Mouse (Mus musculus) urinary bladder, postnatal 36 days (tissue): Measurements from ENCODE around the gene Gnao1.

Source experiments
- DNase-seq, 2 experiments: peaks; one replicate each; pipeline ENCODE4 v3.0.0; 2022; ENCODE audit warnings: low spot score in 2 of 2, mixed read lengths in 1 of 2

Gnao1 gene

DNA sequence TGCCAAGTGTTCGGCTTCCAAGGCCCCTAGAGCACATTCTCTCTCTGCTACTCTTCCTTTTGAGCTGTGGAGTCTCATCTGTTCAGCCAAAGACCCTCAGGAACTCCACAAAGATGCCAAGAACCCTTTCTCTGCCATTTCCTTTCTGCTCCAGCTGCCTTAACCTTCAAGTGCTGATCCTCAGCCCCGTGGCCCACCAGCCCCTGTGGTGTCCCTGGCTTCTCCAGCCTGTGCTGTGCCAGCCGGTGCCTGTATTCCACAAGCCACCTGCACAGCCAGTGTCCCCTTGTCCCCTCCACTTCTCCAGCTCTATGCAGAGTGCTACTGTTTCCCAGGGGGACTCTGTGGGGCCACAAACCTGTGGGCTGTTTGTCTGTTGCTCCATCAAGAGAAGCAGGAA is 83.8 kb downstream of the Gnao1 start:
- no peak for DNase-seq

DNA sequence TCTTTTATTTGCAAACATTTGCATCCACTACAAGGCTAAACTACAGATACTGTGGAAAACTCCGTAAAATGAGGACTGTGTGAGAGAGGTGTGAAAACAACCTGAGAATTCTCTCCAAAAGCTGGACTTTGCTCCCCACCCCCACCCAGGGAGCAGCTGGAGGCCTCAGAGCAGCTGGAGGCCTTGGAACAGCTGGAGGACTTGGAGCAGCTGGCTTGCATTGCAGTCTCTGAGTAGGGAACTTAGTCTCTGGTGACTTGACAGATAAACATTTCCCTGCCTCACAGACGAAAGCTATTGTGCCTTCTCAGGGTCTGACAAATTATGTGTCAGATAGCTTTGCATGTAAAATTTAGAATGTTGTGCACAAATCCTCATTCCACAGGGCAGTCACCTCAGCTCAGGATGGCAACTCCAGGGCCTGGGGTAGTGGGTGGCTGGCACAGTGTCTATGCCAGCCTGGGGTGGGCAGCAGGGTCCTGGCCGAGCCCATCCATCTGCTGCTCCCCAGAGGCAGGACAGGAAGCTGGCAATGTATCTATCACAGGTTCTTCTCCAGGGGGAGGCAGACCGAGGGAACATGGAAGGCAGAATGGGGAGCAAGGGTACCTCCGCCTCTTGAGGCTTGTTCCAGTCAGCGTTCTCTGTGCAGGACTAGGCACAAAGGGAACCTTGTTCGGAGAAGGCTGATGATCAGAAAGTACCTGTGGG is 87.2 kb downstream of the Gnao1 start:
- DNase-seq: no peak

DNA sequence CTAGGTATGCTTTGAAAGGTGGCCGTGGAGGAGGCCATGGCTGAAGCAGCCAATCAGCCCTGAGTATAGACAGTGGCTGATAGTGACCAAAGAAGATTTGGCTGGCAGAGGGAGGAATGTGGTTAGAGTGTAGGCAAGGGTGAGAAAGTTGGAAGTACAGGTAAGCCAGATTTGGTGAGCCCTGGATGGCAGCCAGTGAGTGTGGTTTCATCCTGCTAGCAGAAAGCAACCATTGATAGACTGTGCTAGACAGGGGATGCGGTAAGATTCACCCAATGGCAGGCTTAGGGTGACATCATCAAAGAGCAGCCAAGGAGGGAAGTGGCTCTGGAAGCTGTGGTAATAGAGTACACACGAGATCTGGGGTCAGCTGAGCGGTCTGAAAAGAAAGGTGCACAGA is 88.8 kb downstream of the Gnao1 start:
- DNase-seq: no peak

DNA sequence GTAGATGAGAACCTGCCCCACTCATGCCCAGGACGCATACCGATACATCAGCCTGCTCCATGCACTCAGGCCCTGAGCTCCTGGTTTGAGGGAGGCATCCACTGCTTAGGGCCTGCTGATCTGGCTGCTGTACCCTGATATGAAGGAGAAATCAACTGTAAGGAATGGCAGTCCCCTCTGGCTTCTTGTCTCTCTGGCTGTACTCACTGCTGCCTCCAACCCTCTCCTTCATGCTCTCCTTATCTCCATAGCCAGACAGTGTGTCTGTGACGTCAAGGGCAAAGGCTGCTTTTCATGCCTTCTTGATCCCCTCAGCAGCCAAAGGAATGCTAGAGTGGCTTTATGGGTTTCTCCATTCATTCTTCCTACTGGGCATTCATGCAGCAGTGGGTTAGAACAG is 92.3 kb downstream of the Gnao1 start:
- no peak for DNase-seq

DNA sequence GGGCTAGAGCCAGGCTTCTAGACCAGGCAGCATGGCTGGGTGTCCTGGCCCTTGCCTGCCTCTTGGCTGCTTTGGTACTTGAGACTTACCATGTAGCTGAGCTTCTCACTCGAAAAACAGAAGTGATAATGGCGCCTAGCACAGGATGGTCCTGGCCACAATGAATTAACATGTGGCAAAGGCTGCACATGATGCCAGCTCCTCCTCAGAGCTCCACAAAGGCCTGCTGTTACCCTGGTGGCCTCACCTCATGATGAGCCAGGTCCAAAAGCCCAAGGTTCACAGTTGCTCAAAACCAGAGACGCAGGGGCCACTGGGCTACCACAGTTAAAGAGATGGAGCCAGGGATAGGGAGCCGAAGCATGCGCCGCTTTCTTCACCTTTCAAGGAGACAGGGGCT is 97.2 kb downstream of the Gnao1 start:
- no peak for DNase-seq

DNA sequence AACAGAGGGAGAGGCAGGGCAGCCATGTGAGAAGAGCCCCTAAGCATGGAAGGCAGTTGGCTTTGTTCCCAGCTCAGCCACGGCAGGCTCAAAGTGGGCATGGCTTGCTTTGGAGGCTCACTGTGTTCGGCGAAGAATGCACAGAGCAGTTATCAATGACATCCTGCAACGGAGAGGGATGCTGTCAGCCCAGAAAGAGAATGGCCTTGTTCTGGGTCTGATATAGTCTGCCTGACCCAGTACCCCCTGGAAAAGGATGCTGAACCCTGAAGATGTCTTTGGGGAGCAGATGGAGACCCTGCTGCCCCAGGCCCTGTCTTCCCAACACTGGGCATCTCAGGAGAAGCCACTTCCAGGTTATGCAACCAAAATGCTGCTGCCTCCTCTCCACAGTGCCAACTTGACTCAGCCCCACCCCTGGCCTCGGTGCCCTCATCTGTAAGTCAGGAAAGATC is 98.2 kb downstream of the Gnao1 start:
- no peak for DNase-seq

DNA sequence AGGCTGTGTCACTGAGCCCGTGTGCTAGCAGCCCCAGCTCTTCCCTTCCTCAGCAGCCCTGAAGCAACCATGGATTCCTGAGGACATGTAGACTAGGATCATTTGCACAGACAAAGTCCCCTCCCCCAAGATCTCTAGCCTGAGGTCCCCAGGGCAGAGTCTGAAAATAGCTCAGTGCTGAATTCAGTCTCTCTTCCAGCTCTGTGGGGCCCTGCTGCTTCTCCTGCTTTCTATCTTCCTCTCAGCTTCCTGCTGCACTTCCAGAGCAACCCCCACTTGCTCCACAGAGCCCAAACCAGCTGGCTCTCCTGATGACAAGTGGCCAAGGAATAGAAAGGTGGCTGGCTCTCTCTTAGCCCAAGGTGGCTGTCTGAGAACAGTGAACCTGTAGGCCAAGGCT is 98.8 kb downstream of the Gnao1 start:
- DNase-seq: no peak

DNA sequence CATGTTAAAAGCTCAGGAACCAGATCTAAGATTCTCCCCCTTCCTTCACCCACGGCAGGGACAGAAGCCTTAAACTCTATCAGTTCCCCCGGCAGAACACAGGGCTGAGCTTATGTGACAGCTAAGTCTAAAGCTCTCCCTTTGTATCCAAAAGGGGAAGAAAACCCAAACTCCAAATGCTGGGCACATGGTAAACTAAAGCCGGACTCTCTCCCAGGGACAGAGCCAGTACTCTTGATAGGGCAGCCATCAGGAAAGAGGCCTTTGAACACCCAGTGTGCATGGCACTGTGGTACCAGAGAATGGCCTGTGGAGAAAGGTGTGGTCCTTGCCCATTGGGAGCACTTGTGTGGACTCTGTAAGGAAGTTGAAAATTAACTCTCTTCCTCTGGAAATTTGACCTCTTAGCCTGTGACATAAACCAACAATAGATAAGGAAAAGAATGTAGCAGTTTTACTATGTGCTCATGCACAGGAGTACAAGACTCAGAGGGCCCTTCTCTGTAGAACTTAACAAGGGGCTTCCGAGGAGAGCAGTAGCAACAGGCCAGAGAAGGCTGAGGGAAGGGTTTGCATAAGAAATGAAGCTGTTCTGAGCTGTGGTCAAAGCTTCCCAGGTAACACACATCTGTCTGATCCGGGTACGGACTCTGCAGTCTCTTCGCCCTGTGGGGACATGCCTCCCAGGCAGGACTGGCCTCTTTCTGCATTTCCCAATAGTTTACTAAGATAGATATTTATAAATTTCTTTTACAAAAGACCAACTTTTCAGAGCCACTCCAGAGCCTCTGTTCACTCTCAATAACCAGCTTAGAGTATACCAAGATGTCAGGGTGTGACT is 102.2 kb downstream of the Gnao1 start:
- no peak for DNase-seq

DNA sequence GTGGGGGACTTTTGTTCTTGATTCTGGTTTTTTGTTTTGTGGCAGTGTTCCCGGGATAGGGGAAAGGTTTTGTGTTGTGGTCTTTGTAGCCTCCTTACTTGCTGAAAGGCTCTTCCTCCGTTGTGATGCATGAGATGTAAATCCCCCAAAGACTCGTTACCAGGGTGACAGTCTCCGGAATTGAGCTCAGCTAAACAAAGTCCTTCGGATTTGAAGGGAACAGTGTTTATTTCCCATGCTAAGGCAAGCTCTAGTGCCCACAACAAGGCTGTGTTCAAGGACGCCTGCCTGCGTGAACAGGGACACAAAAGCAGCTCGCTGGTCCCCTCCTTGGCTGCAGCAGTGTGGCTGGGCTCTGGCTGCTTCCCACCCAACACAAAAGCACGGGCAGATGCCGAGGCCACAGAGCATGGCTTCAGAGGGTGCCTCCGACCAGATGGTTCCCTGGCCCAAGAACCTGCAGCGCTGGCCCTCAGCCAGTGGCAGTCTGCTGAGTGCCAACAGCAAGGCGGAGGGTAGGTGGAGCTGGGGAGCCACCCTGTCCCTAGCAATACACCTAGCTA is 108.2 kb downstream of the Gnao1 start:
- peak in 1 of 2 experiments; percentile 30 for DNase-seq

DNA sequence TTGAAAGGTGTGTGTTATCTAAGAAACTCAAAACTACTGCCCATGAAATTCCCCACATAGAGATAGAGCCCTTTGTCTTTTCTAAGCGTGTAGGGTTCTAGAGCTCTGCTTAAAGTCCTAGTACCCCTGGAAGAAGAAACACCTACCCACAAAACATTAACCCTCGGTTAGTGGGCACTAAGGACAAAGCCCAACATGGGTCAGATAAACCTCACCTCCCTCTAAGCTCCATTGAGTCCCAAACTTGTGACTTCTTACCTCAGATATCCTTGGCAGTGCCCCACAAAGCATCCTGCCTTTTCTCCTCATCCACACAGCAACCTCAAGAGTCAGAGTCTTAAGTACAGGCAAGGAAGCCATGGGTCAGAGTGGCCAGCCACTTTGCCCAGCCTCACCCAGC is 108.8 kb downstream of the Gnao1 start:
- no peak for DNase-seq

DNA sequence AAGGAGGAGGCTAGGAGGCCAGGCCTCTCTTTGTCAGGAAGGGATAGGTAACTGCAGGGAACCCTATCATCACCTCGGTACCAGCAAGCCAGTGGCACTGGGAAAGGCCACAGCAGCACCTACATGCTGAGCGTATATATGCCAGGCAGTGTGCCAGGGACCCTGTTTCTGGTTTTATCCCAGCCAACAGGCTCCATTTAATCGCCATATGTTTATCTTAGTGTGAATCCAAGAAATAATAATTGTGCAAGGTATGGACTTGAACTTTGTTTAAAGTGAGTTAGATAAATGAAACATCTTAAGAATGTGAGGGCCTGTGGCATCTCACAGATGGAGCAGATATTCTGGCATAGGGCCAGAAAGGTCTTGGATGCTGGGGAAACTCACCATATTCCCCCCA is 109.7 kb downstream of the Gnao1 start:
- DNase-seq: no peak

DNA sequence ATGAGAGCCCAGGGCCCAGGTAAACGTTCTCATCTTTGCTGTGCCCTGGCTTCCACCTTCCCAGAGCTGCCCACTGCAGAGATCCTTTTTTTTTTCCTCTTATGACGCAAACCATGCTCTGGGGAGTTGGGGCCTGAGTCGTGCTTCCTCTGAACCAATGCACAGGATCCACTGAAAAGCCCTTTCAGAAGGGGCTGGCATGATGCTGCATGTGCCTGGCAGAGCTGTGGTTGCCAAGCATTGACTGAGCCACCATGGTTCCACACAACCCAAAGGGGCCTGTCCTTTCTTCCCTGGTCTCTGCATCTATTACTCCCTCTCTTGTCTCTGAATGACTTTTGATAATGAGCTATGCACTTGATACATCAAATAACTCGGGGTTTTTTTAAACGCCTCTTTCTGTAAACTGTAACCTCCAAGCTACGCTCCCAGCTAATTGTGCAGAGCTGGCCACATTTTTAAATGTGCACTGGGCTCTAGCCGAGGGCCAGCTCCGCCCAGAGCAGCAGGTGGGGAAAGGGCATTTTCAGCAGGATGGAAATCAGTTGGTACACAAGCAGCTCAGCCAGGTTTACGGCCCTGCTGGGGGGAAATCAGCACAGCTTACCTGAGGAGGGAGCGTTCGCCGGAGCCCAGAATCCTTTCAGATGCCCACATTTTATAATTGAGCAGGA is 110.3 kb downstream of the Gnao1 start:
- no peak for DNase-seq

DNA sequence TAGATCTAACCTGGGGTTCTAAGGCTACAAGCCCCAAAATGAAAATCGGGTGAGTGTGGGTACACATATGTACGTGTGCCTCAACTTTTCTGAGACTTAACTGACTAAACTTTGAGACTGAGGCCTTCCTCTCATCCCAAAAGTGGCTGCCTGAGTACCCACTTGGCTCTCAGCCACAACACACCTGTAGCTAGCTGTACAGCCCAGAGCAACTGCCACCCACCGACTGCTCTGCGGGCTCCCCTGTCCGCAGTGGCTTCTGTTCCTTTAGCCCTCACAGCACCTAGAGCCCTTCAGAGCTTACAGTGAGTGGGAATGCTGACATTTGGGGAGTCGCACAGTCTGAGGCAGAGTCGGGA is 110.8 kb downstream of the Gnao1 start:
- no peak for DNase-seq

DNA sequence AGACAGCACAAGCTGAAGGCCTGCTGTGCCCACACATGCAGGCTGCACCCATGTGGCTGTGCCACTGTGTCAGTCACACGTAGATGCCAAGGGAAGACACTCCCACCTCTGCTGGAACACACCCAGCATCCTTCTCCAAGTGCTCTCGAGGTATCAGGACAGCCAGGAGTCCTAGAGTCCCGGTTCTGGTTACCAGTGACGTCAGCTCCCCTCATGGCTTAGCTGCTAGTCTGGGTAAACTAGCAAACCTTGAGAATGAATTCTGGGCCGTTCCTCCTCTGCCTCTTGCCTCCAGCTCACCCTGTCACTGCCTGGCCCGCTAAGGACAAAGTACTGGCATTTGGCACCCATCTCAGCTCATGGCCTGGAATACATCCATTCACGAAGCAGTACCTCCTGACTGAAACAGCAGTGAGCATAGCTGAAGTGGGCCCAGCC is 114.2 kb downstream of the Gnao1 start:
- DNase-seq: no peak

DNA sequence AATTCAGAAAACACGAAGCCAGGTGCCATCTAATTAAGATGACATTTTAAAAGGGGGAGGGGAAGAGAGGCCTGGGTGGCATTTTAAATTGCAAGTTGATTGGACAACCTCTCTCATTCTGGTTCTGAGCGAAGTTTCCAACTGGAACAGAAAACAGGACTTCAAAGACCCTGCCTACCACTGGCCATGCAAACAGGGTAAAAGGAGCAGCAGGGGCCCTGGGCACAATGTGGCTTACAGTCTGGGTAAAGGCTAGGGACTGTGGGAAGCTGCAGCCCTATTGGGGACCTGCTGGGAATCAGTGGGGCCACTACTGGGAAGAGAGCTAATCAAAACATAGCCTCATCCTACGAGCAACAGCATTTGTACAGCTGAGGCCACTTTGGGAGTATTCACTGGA is 115.7 kb downstream of the Gnao1 start:
- no peak for DNase-seq

DNA sequence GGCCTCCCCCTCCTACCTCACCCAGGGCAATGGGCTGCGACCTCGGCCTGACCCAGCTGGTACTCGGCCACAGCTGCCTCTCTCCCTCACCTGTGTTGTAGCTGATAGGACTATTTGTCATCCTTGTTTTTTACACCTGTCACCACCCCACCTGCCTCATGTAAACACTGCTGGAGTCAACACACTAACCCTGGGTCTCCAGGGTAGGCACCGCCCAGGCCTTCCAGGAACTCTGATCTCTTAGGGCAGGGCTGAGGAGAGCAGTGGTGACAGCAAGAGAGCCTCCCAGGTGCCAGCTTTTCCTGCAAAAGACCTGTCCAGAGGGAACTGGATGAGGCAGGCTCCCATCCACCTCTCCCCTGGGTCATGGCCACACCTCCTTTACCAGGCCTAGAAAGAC is 119.5 kb downstream of the Gnao1 start:
- no peak for DNase-seq

DNA sequence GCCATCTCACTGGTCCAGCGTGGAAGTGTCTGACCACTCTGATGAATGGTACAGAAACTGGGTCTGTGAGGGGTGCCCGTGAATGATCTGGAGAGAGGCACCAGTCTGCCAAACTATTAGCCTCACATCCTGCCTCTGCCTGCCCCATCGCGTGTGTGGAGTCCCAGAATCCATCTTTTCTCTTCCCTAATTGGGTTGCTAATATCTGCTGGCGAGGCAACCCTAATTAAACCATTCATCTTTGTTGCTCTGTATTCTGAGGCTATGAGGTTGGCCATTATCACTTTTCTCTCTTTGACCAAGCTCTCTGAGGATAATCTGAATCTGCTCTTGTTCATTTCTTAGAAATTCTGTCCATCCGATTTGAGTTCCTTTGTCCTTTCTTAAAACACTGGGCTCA is 121.6 kb downstream of the Gnao1 start:
- DNase-seq: no peak

DNA sequence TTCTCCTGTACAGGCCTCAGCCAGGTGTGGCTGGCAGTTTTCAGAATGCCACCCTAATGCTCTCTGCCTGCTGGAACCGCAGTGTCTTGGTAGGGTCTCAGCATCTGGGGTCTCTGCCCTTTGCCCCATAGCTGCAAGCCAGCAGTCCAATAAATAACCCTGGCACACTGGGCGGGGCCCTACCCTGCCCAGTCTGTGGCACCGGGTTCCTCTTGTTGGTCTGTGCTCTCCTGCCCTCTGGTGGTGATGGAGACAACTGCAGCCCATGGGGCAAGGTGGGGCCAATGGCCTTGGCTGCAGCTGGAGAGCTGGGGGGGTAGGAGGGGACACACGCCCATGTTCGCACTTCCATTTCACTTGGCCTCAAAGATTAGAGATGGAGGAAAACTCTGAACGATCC is 123.1 kb downstream of the Gnao1 start:
- DNase-seq: peak; percentile 65 to 76

DNA sequence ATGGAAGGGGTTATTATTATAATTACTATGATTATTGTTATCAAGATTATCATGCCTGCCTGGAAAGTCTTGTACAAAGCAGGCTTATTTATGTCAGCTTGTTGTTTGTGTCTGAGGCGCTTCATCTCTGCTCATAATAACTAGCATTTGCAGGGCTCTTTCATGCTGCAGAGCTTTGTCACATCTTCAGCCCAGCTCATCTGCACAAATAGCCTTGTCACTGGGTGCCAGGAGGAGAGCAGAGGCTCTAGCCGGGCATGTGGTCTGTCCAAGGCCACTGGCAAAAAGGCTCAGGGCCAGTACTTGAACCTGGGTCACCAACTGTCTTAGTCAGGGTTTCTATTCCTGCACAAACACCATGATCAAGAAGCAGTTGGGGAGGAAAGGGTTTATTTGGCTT is 123.5 kb downstream of the Gnao1 start:
- no peak for DNase-seq

DNA sequence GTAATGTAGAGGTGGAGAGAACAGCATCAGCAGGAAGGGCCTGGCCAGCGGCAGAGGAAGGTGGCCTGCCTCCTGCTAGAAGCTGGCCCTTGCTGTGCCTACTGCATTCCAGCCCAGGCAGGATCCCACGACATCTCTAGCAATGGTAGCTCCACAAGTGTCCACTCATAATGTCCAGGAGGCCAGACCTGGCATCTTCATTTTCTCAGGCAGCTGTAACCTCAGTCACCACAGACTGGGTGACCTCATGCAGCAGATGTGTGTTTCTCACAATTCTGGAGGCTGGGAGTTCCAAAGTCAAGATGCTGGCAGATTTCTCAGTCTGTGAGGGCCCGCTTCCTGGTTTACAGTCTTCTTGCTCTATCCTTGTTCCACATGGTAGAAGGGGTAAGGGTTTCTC is 128.4 kb downstream of the Gnao1 start:
- no peak for DNase-seq

DNA sequence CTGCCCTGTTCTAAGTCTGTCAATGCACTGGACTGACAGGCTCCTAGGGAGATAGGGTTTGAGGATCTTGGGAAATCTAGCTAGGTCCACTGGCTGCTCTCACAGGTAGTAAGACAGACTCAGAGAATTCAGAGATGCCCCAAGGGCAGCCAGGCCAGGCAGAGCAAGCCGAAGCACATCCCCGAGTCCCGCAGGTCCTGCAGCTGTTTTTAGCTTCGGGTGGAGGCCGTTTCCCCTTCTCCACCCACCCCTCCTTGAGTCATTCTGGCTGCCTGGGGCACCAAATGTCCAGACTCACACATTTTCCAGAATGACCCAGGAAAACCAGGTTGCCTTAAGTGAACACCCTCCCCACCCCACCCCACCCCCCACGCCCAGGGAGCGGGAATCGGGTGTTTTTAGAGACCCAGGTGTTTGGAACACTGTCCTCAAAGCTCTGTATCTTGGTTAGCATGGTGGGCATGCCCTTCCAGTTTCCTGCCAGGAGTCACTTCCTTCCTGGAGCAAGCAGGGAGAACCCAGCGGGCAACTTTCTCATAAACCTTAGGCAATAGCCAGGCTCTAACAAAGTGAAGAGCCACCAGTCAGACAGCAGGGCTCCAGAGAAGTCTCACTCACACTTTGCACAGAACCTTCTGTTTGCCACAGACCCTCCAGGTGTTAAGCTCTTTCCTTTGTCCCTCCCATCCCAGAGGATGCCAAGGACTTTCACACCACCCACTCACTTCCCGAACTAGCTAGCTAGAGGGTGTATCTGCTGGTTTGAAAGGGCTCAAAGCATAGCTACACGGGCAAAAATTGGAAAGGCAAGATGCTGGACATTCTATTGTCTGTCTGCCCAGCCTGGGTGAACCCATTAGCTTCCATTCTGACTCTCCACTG is 131.0 kb downstream of the Gnao1 start:
- DNase-seq: no peak
